Mouse (Mus musculus): Measurements from ENCODE around the gene Rpl11. TPM values are rescaled to one million over a fixed set of nuclear protein-coding genes. Genes with fewer than 3 reads are reported as not detected.
A peak's percentile ranks its signal among the peaks of the same experiment; 100 is the strongest.

Gene Rpl11
- polyA plus RNA-seq, 1 experiment from 2014 or later: 294 TPM

DNA sequence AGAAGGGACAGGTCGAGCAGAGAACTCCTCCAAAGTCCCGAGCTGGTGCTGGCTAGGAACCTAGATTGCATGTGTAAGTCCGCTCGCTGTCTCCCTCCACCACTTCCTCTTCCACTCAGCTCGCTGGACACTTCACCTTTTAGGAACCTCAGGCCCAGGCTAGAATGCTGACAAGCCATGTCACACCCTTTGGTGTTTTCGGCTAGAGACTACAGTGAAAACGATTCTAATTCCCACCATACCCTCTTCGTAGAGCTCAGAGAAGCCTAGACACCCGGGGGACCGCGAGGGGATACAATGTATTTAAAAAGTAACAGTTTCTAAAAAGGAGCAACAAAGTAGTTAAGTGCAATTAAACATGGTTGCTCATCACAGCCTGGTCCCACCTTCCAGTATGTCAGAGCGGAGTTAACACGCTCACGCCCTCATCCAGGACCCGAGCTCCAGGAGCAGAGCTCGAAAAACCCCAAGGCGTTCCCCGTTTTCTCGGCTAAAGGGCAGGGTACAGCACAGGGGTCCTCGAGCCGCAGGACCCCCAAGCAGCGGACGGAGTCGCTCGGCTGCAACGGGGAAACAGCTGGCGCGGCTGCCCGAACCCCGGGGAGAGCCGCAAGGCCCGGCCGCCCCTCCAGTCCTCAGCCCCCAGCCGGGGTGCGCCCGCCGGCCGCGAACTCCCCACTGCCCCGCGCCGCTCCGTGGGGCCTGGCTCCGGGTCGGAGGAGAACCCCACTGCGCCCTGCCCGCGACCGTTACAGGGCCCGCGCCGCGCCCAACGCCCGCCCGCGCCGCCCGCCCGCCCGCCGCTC, 32.3 kb downstream of the Rpl11 start:
- no peaks in the 10 kb centered on the region for H3K27me3 ChIP-seq
- no peaks in the 10 kb centered on the region for H3K36me3 ChIP-seq
- peak overlapping the region; percentile 96 for H3K4me2 ChIP-seq (replicated peaks)
- H3K27ac ChIP-seq (replicated peaks): peak overlapping the region; percentile 86
- peak; percentile 74 for ATAC-seq (ENCODE audit: low FRiP score, low read depth)
- H3K4me3 ChIP-seq: peak overlapping the region; percentile 99
- 2% methylated on average over 59 of the region's 62 CpGs for WGBS
- peak overlapping the region; percentile 99 for H3K9ac ChIP-seq (replicated peaks)
- H3K4me1 ChIP-seq: peaks cover 16% of the 10 kb centered on the region
- no peaks in the 10 kb centered on the region for H3K9me3 ChIP-seq

DNA sequence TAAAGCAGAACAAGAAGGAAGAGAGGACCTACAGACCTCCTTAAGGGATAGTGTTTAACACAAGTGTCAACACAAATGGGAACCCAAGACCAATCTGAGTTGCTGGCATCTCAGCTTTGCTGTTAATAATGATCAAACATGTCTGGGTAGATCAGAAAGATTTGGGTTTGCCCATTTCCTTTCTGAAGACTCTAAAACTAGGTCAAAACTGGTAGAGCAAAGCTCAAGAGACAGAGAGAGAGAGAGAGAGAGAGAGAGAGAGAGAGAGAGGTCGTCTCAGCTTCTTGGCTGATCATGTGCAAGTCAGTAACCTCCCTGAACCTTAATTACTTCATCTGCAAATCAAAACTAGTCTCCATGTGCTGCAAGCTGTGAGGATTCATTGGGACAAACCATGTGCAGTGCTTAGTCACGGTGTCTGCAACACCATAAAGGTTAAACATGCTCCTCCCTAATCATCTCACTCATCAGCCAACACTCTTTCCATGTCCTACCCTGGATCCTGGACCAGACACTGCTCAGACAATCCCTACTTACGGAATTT, 37.1 kb downstream of the Rpl11 start:
- ATAC-seq (ENCODE audit: low FRiP score, low read depth): no peak
- H3K27me3 ChIP-seq: no peaks in the 10 kb centered on the region
- peaks cover 16% of the 10 kb centered on the region for H3K4me1 ChIP-seq
- H3K4me2 ChIP-seq (replicated peaks): no peak overlapping the region
- no peaks in the 10 kb centered on the region for H3K9me3 ChIP-seq
- no peak overlapping the region for H3K27ac ChIP-seq (replicated peaks)
- no peak overlapping the region for H3K4me3 ChIP-seq
- H3K9ac ChIP-seq (replicated peaks): no peak overlapping the region
- 85% methylated on average over 3 of the region's 3 CpGs for WGBS
- peaks cover 28% of the 10 kb centered on the region for H3K36me3 ChIP-seq

DNA sequence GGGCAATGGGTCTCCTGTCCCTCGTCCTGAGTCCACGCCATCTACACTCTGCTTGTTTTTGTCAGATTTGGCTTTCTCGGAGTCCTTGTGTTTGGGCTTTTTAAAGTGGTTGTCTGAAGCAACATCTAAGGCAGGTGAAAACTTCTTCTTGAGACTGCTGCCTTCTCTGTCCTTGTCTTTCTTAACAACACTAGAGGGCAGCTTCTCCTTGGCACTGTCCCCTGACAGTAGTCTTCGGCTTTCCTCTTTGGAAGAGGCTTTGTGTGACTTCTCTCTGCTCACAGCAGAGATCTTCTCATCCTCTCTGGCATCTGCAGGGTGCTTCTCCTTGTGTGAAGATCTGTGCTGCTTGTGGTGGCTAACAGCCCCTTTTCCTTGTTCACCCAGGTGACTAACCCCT, 42.6 kb downstream of the Rpl11 start:
- Histone ChIP-seq H3K27me3 (no peaks in the 10 kb centered on the region), H3K4me1 (no peaks in the 10 kb centered on the region), H3K4me2 (replicated peaks) (no peak overlapping the region), H3K4me3 (no peak overlapping the region), H3K9ac (replicated peaks) (no peak overlapping the region), H3K36me3 (peaks cover 78% of the 10 kb centered on the region), H3K27ac (replicated peaks) (no peak overlapping the region), H3K9me3 (no peaks in the 10 kb centered on the region)
- ATAC-seq (ENCODE audit: low FRiP score, low read depth): no peak
- WGBS: 94% methylated on average over 4 of the region's 4 CpGs

DNA sequence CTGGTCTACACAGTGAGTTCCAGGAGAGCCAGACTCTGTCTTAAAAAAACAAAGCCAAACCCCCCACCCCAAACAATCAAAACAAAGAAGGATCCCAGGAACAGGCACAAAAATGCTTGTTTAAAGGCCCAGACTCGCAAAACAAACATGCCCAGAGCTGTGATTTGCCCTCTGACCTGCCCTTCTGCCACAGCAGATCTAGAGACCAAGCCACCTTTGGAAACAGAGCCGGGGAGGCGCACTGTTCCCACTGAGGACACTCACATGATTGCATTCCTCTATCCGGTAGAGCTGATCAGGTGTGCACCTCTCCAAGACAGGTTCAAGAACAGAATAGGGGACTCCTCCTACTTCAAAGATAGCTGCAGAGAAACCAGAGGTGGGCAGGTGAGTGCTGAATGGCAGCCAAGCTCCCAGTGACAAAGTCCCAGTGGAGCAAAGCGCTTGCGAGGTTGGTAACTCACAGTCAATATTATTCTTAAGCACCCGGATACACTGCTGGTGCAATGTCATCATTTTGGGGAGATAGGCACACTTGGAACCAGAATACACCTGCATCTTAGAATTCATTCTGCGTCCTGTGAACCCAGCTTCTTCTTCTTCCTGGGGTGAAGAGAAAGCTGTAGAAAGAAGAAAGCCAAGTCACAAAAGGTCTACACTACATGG, 44.3 kb downstream of the Rpl11 start:
- Histone ChIP-seq H3K4me2 (replicated peaks) (no peak overlapping the region), H3K36me3 (peaks cover 91% of the 10 kb centered on the region), H3K4me3 (no peak overlapping the region), H3K9ac (replicated peaks) (no peak overlapping the region), H3K9me3 (no peaks in the 10 kb centered on the region), H3K27ac (replicated peaks) (no peak overlapping the region), H3K4me1 (no peaks in the 10 kb centered on the region), H3K27me3 (no peaks in the 10 kb centered on the region)
- no peak for ATAC-seq (ENCODE audit: low FRiP score, low read depth)
- WGBS: 90% methylated on average over 8 of the region's 8 CpGs

DNA sequence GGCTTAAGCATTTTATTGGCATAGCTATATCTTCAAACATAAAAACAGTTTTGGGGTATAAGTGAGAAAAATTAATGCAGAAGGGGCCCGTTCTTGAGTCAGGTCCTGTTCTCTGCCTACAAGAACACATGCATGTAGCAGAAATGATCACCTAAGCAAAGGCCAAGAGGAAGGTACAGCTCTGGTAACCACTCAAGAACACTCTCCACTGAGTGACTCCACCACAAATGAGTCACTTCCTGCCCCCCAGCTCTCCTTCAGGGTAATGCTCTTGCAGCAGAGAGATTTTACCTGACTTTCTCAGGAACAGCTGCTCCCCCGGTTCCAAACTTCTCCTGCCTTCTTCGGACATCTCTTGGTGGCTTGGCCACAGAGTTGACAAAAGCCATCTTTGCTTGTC, 46.4 kb downstream of the Rpl11 start:
- WGBS: 95% methylated on average over 3 of the region's 3 CpGs
- Histone ChIP-seq H3K4me3 (no peak overlapping the region), H3K36me3 (peaks cover 92% of the 10 kb centered on the region), H3K4me1 (no peaks in the 10 kb centered on the region), H3K4me2 (replicated peaks) (no peak overlapping the region), H3K27ac (replicated peaks) (no peak overlapping the region), H3K27me3 (no peaks in the 10 kb centered on the region), H3K9me3 (no peaks in the 10 kb centered on the region), H3K9ac (replicated peaks) (no peak overlapping the region)
- ATAC-seq (ENCODE audit: low FRiP score, low read depth): no peak

DNA sequence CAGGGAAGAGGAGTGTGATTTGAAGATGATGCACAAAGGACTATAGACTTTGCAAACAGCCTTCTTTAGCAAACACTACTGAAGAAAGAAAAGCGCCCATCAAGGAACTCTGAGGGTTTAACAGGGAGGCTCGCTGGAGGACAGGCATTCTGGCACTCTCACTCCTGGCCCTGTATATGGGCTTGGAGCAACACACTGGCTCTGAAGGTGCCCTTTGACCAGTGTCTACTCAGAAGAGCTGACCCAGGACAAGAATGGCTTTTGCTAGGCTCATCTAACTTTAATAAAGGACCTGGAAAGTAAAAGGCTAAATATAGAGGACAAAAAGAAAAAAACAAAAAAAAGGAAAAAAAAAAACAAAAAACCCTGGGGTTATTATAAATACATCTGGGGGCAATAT, 48.3 kb downstream of the Rpl11 start:
- no peak overlapping the region for H3K4me3 ChIP-seq
- H3K36me3 ChIP-seq: peaks cover 83% of the 10 kb centered on the region
- H3K4me1 ChIP-seq: no peaks in the 10 kb centered on the region
- no peaks in the 10 kb centered on the region for H3K27me3 ChIP-seq
- no peak overlapping the region for H3K9ac ChIP-seq (replicated peaks)
- WGBS: 92% methylated on average over 2 of the region's 2 CpGs
- no peaks in the 10 kb centered on the region for H3K9me3 ChIP-seq
- no peak overlapping the region for H3K4me2 ChIP-seq (replicated peaks)
- ATAC-seq (ENCODE audit: low FRiP score, low read depth): no peak
- no peak overlapping the region for H3K27ac ChIP-seq (replicated peaks)

DNA sequence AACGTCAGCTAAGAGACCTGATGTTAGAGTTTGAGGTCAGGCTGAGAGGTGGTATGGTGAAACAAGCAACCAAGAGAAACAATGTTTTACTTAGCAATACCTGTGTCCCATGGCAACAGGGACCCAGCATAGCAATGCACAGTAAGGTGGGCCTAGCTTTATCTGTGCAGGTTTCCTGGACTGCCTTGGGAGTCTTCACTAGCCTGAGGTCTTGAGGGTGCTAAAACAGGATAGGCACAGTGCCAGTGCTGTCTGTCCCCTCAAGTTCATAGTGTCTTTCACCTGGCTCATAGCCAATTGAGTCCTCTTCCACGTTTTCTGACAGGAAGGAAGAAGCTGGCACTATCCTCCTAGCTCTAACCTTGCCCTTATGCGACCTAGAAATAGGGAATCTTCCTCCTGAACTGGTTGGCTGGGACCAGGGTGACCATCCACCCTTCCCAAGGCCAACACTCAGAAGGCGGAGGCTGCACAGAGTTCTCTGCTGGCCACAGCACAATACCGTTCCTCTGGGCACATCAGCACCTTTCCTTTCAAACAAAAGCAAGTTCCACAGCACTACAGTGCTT, 49.0 kb downstream of the Rpl11 start:
- WGBS: 92% methylated on average over 5 of the region's 5 CpGs
- peaks cover 75% of the 10 kb centered on the region for H3K36me3 ChIP-seq
- no peaks in the 10 kb centered on the region for H3K27me3 ChIP-seq
- H3K9me3 ChIP-seq: no peaks in the 10 kb centered on the region
- no peak overlapping the region for H3K9ac ChIP-seq (replicated peaks)
- H3K4me2 ChIP-seq (replicated peaks): no peak overlapping the region
- ATAC-seq (ENCODE audit: low FRiP score, low read depth): no peak
- no peaks in the 10 kb centered on the region for H3K4me1 ChIP-seq
- H3K4me3 ChIP-seq: no peak overlapping the region
- H3K27ac ChIP-seq (replicated peaks): no peak overlapping the region

DNA sequence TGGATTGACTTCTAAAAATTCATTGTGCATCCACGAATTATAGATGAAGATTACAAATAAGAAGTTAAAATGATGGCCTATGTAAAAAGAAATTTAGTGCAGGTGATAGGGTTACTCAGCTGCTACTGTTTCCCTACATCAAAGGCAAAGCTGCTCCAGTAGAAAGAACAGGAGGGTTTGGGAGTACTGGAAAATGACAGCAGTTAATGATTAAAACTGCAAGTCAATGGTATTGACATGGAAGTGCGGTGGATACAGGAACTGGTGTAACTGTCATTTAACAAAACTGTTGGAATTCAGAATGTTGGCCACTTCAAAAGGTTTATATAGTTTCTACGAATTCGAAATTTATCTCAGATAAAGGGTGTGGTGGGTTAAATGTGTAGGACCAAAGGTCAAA, 58.1 kb downstream of the Rpl11 start:
- no peaks in the 10 kb centered on the region for H3K27me3 ChIP-seq
- no peak overlapping the region for H3K4me3 ChIP-seq
- H3K36me3 ChIP-seq: no peaks in the 10 kb centered on the region
- ATAC-seq (ENCODE audit: low FRiP score, low read depth): no peak
- 85% methylated on average over 4 of the region's 4 CpGs for WGBS
- H3K27ac ChIP-seq (replicated peaks): no peak overlapping the region
- H3K4me2 ChIP-seq (replicated peaks): no peak overlapping the region
- H3K9me3 ChIP-seq: peaks cover 5% of the 10 kb centered on the region; the same call in 1 of the 2 replicates
- no peaks in the 10 kb centered on the region for H3K4me1 ChIP-seq
- no peak overlapping the region for H3K9ac ChIP-seq (replicated peaks)

DNA sequence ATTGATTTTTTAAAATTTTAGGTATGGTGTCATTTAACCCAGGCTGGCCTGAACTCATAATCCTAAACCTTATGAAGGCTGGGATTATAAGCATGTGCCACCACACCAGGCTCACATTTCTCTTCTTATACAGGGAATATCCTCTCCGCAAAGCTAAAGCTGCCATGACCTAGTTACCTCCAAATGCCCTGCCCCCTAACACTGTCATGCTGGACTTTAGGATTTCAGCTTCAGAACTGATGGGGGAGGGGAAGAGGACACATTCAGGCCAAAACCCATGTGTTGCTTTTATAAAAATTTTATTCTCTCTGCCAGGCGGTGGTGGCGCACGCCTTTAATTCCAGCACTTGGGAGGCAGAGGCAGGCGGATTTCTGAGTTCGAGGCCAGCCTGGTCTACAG, 59.3 kb downstream of the Rpl11 start:
- no peaks in the 10 kb centered on the region for H3K36me3 ChIP-seq
- no peak overlapping the region for H3K4me3 ChIP-seq
- WGBS: 97% methylated on average over 6 of the region's 6 CpGs
- H3K27ac ChIP-seq (replicated peaks): no peak overlapping the region
- H3K27me3 ChIP-seq: no peaks in the 10 kb centered on the region
- no peak overlapping the region for H3K4me2 ChIP-seq (replicated peaks)
- H3K4me1 ChIP-seq: no peaks in the 10 kb centered on the region
- no peak overlapping the region for H3K9ac ChIP-seq (replicated peaks)
- H3K9me3 ChIP-seq: peaks cover 5% of the 10 kb centered on the region; the same call in 1 of the 2 replicates
- ATAC-seq (ENCODE audit: low FRiP score, low read depth): no peak

DNA sequence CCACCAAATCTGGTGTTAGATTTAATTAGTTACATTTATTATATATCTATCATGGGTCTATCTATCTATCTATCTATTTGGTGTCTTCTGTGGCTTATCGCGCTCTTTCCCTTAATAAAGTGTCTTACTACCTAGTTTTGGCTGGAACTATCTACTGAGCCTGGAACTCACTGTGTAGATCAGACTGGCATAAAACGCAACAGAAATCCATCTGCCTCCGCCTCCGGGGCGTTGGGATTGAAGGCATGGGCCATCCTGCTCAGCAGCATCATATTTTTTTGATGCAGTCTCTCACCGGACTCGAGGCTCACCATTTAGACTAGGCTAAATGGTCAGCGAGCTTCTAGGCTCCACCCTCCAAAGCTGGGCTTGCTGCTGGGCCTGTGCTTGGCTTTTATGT, 65.5 kb downstream of the Rpl11 start:
- peaks cover 24% of the 10 kb centered on the region for H3K4me1 ChIP-seq
- H3K27me3 ChIP-seq: no peaks in the 10 kb centered on the region
- H3K4me2 ChIP-seq (replicated peaks): peak overlapping the region; percentile 84
- H3K27ac ChIP-seq (replicated peaks): peak overlapping the region; percentile 80; the same call in 1 of the 2 replicates
- WGBS: 70% methylated on average over 9 of the region's 9 CpGs
- no peaks in the 10 kb centered on the region for H3K9me3 ChIP-seq
- ATAC-seq (ENCODE audit: low FRiP score, low read depth): no peak; the same call in 1 of the 2 replicates
- peaks cover 27% of the 10 kb centered on the region for H3K36me3 ChIP-seq
- peak overlapping the region; percentile 95 for H3K9ac ChIP-seq (replicated peaks)
- peak overlapping the region; percentile 97 for H3K4me3 ChIP-seq

DNA sequence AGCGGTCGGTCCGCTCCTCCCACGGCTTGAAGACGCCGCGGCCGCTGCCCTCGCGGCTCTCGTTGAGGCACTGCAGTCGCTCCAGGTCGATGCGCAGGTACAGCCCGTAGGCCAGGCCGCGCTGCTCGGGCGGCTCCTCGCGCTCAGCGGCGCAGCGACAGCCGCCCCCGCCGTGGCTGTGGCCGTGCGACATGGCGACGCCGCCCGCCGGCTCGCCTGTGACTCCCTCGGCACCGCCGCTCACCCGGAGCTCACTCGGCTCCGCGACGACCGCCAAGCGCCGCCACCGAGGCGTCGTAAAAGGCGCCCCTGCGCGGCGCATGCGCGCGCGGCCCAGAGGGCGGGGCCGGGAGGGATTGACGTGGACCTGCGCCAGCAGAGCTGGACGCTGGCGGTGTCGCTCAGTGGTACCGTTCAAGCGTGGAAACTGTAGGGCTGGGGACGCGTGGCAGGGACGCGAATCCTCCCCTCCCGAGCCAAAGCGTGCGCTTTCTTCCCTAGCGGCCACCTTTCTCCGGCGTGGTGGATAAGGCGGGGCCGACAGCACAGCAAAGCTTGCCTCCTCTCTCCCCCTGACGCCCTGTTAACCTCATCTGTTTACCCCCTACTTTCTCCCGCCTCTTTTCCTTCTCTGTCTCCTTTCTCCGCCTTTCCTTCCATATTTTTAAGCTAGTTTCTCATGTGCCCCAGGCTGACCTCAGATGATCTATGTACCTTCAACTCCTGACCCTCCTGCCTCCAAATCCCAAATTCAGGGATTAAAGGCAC, 66.1 kb downstream of the Rpl11 start, which contains the start of gene Pithd1:
Gene Pithd1, minus strand, starts transcription at position 322 of the 768 bp plus-strand sequence.
- no peaks in the 10 kb centered on the region for H3K9me3 ChIP-seq
- H3K4me2 ChIP-seq (replicated peaks): peak within 1 kb of the TSS; percentile 84
- H3K4me3 ChIP-seq: peak within 1 kb of the TSS; percentile 97
- ATAC-seq (ENCODE audit: low FRiP score, low read depth): peak; percentile 92
- H3K27ac ChIP-seq (replicated peaks): peak within 1 kb of the TSS; percentile 80
- H3K27me3 ChIP-seq: no peaks in the 10 kb centered on the region
- peak within 1 kb of the TSS; percentile 95 for H3K9ac ChIP-seq (replicated peaks)
- peaks cover 24% of the 10 kb centered on the region for H3K4me1 ChIP-seq
- under 1% methylated on average over 76 of the region's 81 CpGs for WGBS
- H3K36me3 ChIP-seq: peaks cover 33% of the 10 kb centered on the region

Measured in midbrain, embryonic 12.5 days (tissue).